Mouse (Mus musculus) inflammation-experienced regulatory T-cells (primary cell): Measurements from ENCODE around the gene Ptchd4. TPM values are rescaled to one million over a fixed set of nuclear protein-coding genes. Genes with fewer than 3 reads are reported as not detected.

Experiments
- polyA plus RNA-seq, 2 experiments: library from polyadenylated mRNA; unstranded; fragments of 100-300 nt; shearing (Covaris generic); gene quantifications; one replicate each; pipeline ENCODE4 v1.2.1; 2017

Gene Ptchd4
- polyA plus RNA-seq: under 1 TPM in 1 of 2 experiments, not detected in 1; 0.24 TPM

GRCm38 (mm10) chr17:42315669-42316611, at the start of gene Ptchd4:
TSS of gene Ptchd4 (plus strand) at chr17:42315947.

